Mouse (Mus musculus) adrenal gland, adult (tissue): ENCODE data around the gene Adgrl1.

ENCODE experiments used
- DNase-seq, 2 experiments: peaks; one replicate each; pipeline ENCODE4 v3.0.0; 2022 to 2023; ENCODE audit warnings: low spot score in 1 of 2; ENCODE audit not compliant: inconsistent age in 2 of 2

The Adgrl1 gene

DNA sequence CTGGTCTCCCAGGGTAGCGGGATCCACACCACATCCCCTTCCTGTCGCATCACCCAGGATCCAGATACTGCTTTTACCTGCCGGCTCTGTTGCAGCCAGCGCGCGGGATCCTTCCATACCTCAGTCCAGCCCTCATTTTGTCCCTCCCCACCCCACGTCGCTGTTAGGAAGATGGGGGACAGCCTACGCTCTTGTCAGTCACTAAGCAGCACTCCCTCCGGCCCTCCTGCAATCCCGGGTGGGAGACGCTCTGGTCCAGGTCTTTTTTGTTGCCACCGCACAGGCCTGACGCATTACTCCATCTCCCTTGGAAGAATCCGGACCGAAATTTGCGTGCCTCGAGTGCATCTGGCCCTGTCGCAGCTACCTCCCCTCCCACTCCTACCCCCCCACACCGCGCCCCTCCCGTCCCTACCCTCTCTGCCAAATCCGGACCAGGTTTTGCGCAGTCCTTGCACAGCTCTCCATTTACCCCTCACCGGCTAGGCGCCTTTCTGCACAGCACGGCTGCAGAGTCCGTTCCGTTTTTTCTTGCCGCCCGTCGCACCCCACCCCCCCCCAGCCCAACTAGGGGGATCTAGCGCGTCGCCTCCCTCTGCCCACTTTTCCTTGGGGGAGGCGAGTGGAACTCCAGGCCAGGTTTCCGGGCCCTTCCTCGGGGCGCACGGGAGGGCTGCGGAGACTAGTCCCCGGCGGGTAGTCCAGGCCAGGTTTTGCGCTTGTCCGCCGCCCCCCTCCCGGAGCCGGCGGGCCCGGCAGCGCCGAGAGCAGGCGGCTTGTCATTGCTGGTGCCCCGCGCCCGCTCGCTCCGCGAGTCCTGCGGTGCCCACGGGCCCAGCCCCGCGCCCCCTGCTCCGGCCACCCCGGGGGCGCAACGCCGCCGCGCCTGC is at the start of gene Adgrl1:
Gene Adgrl1 (plus strand): TSS at position 743 of the 890 bp plus-strand sequence.
- peak; percentile 94 to 96 for DNase-seq

GRCm38 (mm10) chr8:83852329-83852728 is 47.6 kb upstream of the Adgrl1 start:
- DNase-seq = no peak

- DNase-seq = no peak
Observed at GRCm38 (mm10) chr8:83853323-83854050, 46.4 kb upstream of the Adgrl1 start.

GRCm38 (mm10) chr8:83856486-83857065 is 43.3 kb upstream of the Adgrl1 start:
- no peak for DNase-seq

DNA sequence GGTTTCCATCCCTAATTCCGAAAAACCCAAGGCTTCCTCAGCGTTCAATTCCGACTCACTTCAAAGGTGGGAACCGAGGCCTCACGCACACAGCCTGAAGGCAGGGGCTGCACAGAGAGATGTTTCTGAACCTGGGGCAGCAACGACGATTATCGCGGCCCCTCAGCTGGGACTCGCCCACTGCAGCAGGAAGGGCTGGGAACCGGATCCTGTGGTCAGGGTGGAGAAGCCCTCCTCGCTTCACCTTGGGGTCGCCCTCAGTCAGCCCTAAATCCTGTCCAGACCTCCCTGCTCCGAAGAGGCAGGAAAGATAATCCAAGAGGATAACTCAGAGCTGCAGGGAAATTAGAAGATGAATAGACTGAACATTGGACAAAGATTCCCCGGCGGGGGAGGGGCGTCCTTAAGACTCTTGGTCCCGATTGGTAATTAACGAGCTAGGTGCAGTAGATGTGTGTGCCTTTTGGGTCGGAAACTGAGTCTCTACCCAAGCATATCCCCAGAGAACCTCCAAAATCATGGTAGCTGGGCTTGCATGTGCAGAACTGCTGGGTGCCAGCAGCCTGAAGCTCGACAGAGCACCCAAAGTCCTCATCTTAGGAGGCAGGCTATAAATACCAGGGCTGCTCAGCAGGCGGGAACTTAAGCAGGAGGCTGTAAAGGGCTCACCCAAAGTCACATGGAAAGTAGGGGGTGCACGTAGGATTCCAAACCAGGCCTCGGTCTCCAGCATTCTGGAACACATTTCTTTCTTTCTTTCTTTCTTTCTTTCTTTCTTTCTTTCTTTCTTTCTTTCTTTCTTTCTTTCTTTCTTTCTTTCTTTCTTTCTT is 37.3 kb upstream of the Adgrl1 start:
- peak in 1 of 2 experiments; percentile 24 for DNase-seq

DNA sequence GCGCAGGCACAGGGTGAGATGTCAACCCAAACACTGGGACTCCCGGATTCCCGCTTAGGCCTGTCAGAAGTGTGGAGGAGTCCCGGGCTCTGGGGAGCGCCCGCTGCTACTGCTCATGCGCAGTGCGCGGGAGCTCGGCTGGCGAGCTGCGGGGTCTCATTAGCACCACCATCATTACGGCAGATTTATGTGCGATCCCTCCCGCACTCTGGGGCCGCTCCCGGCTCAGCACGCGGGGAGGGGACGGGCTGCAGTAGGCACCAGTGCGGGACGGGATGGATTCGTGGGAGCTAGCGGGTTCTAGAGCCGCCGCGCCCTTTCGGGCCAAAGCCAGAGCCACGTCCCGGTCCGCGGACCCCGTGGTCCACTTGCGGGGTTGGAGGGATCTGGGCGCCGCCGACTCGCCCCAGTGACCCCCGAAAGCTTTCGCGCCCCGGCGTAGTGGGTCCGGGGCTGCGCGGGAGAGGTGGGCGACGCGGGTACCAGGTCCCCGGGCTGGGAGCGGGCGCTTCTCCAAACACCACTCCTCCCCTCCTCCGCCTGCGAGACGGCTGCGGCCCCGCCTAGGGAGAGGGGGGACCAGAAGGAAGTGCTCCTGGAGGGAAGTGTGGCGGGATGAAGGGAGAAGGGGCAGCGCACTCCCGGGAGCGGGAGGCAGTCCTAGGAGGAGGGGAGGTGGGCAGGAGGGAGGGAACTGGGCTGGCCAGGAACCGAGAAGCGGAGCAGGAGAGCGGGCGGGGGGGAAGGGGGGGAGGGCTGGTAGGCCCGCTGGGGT is 24.8 kb upstream of the Adgrl1 start:
- peak; percentile 42 to 72 for DNase-seq

DNA sequence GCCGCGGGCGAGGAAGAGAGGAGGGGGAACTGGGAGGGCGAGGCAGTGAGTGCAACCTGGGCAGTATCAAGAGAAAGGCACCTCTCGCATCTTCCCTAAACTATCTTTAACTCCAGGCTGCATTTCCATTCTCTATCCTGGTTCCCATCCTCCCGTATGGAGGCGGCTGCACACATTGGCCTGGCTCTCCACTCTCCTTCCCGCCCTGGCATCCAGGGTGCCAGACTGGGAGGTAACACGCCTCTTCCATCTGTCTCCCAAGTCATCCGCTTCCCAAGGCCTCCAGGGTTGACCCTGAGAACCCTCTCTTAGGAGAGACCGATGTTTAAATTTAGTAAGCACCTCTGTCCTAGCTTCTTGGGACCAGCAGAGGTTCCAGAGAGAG is 24.3 kb upstream of the Adgrl1 start:
- DNase-seq = peak in 1 of 2 experiments; percentile 57

DNA sequence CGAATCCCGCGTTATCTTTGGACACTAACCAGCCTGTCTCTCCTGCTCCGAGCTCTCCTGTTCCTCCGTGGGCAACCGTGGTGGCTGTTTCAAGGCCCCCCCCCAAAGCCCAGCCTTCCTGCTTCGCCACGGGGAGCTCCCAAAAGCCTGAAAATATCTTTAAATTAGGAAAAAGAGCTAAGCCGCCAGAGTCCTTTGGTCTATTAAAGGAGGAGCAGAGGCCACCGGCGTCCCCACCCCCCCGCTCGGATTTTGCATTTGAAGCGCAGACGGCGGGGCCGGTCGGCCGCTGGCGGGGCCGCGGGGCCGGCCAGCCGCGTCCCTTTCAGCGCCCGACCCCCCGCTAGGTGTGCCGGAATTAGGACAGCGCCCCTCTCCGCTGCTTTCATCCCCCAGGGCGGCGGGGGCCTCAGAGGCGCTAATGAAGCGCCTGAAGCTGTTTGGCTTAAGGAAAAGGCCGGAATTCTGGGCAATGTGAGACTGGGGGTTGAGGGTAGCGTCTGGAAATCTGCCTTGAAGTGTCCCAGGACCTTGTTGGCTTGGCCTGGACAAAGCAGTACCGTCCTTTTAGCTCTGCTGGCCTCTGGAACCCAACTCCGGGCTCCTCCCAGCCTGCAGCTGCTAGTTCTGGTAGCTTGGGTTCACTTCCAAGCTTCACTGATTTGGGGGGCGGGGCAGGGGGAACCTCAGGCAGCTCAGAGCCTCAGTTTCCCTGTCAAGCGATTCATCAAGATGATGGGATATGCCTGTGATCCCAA is 23.6 kb upstream of the Adgrl1 start:
- DNase-seq = peak in 1 of 2 experiments; percentile 55

DNA sequence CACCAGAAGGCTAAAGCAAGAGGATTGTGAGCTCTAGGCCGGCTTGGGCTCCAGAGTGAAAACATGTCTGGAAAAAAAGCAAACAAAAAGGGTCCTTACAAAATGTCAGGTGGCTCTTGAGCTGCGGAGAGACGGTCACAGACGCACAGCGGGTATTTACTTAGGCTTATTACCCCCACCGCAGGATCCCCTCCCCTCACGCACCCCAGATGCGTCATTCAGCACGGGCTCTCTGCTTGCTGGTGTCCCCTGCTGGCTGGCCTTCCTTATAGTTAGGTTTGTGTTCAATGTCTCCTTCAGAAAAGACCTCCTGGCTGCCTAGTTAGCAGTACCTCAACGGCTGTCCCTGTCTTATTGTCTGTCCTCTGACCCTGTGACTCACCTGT is 23.1 kb upstream of the Adgrl1 start:
- DNase-seq = peak in 1 of 2 experiments; percentile 21

- DNase-seq = no peak
Observed at GRCm38 (mm10) chr8:83888409-83888808, 11.5 kb upstream of the Adgrl1 start.

DNA sequence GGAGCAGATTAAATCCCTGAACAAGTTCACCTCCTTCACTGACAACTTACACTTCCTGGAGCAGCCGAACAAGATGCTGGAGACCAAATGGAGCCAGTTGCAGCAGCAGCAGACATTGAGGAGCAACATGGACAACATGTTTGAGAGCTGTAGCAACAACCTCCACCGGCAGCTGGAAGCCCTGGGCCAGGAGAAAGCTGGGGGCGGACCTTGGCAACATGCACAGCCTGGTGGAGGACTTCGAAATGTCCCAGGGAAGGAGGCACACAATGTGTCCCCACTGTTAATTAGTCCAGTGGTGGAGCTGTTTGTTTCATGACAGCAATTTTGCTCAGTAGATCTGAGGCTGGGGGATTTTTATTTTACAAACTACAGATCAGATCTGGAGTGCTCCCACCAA is 7.8 kb upstream of the Adgrl1 start:
- DNase-seq = no peak

DNA sequence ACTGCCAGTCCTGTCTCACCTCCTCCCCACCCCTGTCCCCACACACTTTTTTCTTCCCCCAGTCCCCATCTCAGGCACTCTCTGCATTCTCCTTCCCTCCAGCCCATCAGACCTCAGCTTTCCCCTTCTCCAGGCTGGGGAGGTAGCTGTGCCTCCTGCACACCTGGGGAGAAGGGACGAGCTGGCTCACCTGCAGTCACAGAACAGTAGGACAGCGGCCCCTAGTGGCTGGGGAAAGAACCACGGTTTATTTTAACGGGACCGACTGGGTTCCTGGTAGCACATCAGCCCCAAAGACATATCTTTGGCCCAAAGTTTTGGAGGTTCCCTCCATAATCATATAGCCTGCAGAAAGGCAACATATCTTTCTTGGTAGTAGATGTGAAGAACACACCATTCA is 6.0 kb upstream of the Adgrl1 start:
- peak; percentile 72 to 93 for DNase-seq

DNA sequence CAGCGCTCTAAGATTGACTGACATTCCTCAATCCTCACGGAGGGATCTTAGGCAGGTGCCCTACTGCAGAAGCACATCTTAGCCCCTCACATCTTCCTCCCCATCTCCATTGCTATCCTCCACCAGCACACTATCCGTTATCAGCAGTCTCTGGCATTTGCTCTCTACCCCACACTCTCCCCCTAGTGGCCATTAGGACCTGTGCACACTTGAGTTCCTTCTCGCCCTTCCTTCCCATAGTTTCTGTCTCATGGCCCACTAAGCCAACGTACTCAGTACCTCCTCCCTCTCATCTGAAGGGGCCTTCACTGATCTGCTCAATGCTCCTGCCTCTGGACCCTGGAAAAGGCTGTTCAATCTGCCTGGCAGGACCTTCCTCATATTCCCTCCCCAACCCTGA is 4.0 kb upstream of the Adgrl1 start:
- DNase-seq = peak in 1 of 2 experiments; percentile 80

DNA sequence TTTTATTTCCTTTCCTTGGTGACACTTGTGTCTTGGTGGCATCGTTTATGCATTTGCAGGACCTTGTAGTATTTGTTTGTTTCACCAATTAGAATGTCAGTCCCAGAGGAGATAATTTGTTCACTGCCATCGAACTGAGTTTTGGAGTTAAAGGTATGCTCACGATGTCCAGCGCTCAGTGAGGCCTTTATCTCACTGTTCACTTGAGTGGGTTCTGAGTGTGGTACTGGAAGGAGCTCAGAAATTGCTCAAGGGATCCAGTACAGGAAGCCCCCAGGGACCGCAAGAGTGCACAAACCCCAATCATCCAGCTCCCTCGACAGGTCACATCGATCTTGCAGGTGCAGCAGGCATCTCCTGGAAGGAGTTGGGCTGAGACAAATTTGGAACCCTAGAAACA is 3.4 kb upstream of the Adgrl1 start:
- DNase-seq = peak in 1 of 2 experiments; percentile 26

GRCm38 (mm10) chr8:83897211-83897610 is 2.7 kb upstream of the Adgrl1 start:
- peak; percentile 63 to 82 for DNase-seq

GRCm38 (mm10) chr8:83898456-83898855 is 1.4 kb upstream of the Adgrl1 start:
- DNase-seq = peak in 1 of 2 experiments; percentile 71

GRCm38 (mm10) chr8:83898985-83899362 is 931 bp upstream of the Adgrl1 start:
- DNase-seq = no peak

GRCm38 (mm10) chr8:83900266-83900956 is 506 bp downstream of the Adgrl1 start:
- no peak for DNase-seq

DNA sequence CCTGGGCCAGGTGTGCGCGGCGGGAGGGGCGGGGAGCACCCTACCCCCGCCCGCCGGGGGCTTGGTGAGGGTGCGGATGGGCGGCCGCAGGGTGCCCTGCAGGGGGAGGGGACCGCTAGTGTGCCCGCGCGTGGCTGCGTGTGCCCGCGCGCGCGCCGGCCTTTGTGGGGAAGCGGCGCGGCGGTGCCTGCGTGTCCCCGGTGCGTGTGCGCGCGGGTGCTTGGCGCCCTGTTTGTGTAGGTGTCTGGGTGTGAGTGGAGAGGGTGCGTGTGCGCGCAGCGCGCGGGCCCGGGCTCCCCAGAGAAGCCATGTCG is 1.0 kb downstream of the Adgrl1 start:
- DNase-seq = peak in 1 of 2 experiments; percentile 62
